Mouse (Mus musculus): ENCODE results near the gene Fezf2.

Fezf2 gene

DNA sequence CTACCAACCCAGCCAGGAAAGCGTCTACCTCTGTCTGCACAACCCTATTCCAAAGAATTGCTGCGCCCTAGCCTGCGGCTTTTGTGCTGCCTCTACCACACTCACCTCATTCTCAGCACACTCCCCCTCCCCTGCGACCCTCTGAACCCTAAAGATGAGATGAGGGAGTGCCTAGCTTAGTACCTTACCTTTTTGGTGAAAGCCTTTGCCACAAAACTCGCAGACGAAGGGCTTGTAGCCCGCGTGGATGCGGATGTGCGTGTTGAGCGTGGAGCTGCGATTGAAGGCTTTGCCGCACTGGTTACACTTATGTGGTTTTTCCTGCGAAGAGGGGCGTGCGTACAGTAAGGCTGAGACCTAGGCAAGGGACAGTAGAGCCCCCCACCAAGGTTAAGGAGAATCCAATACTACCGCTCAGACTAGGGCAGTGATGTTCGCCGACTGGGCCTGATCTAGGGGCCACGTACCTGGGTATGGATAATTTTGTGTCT is 4.5 kb downstream of the Fezf2 start:
- no peak for DNase-seq (ENCODE audit: extremely low spot score, low read depth, low spot score)

GRCm38 (mm10) chr14:12342458-12343131 is 5.4 kb downstream of the Fezf2 start:
- no peak for DNase-seq (ENCODE audit: extremely low spot score, low read depth, low spot score)

DNA sequence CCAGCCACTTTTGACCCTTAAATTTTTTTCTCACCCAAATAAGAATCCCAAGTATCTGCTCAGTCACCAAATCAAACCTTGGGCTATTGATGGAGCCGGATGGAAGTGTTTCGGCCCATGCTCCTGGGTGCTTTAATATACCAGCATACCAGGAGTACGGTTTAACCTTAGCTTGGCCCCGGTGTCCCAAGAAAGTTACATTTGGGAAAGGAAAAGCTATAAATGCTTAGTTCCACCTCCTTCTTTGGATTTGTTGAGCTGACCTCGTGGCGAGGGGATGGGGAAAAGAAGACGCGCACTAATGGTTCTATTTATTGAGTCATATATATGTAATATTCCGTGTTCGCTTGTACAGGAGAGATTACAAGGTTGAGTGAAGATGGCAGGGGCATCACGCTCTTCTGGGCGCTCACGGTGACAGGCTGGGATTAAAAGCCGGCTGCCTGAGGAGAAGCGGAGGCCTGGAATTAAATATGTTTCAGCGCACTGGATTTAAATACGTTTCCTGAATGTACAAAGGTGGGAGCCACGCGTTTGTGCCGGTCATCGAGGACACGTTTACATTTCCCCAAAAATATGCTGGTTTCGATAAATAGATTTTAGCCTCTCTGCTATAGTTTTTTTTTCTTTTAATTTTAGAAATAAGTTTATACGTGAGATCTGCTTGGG is 6.1 kb downstream of the Fezf2 start:
- DNase-seq (ENCODE audit: extremely low spot score, low read depth, low spot score): no peak

GRCm38 (mm10) chr14:12341075-12341788 is 6.8 kb downstream of the Fezf2 start:
- DNase-seq (ENCODE audit: extremely low spot score, low read depth, low spot score): no peak

GRCm38 (mm10) chr14:12340238-12341074 is 7.5 kb downstream of the Fezf2 start:
- no peak for DNase-seq (ENCODE audit: extremely low spot score, low read depth, low spot score)

GRCm38 (mm10) chr14:12338811-12339565 is 9.0 kb downstream of the Fezf2 start:
- DNase-seq (ENCODE audit: extremely low spot score, low read depth, low spot score): no peak

DNA sequence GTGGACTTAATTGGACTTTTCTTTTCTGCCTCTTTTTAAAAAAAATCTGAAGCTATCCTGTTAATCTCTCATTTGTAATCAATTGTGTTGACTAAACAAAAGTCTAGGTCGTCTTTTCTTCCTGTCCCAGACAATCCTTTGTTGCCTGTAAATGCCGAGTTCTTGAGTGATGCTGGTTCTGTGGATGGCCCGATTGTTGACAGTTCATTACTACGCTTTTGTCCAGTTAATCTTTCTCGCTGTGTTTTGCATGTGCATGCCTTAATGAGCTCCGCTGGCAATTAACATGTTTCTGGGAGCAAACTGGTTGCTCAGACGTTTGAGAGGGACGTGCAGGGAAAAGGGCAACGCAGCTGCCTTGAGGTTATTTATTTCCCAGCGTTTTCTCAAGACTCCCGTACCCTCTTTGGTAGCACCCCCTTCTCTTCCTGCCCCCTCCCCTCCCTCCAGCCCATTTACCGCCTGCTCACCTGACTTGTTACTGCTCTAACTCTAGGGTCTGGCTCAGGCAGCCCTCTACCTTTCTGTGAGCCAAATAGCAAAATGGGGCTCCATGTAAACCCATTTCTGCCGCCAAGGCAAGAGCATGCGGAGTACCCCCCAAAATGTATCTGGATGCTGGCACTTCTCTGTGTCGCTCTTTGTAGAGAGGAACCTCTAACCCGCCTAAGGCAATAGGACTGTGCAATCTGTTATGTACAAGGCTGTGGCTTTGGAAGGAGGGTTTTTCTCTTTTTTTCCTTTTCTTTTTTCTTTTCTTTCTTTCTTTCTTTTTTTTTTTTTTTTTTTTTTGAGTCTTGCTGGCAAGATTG is 9.8 kb downstream of the Fezf2 start:
- no peak for DNase-seq (ENCODE audit: extremely low spot score, low read depth, low spot score)

DNA sequence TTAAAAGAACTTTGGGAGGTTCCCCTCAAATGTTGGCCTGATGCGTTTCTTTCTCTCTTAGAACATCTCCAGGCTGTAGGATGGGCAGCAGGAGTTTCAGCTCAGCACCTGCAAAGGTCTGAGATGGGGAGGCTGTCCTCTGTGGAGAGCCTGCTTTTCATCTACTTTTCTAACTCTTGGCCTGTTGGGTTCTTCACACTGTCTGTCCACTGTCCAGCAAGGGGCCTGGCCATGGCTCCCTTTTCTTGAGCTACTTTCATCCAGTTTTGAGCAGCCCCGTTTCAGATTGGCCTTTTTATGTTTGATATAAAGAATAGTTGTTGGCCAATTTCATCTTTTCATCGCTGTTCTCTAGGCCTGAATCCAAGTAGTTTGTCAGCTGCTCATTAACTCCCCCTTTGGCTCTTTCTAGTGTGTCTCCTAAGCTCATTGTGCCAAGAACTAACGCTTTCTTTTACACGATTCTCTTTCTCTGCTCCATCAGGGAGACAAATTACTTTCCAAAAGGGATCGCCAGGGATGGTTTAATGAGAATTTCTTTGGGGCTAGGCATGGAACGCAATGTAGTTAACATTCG is 10.5 kb downstream of the Fezf2 start:
- DNase-seq (ENCODE audit: extremely low spot score, low read depth, low spot score): no peak

GRCm38 (mm10) chr14:12334925-12335324 is 13.1 kb downstream of the Fezf2 start:
- DNase-seq (ENCODE audit: extremely low spot score, low read depth, low spot score): no peak

GRCm38 (mm10) chr14:12333622-12334021 is 14.4 kb downstream of the Fezf2 start:
- DNase-seq (ENCODE audit: extremely low spot score, low read depth, low spot score): no peak

GRCm38 (mm10) chr14:12303106-12303505 is 44.9 kb downstream of the Fezf2 start:
- DNase-seq (ENCODE audit: extremely low spot score, low read depth, low spot score): no peak

DNA sequence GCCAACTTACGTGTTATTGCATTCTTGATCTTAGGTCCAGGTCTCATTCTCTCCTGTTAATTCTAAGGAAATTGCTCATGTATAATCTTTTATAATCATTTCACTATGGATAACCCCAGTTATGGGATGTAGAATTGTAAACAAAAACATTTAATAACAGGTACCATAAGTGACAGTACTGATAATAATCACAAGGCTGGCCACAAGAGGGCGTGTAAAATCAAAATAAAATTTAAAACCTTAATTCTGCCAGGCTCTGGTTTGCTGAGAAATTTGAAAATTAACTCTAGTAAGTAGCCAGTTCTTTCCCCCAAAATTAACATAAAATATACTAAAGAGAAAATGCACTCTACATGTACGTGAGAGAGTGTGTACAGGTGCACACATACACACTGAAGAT is 47.3 kb downstream of the Fezf2 start:
- no peak for DNase-seq (ENCODE audit: extremely low spot score, low read depth, low spot score)

- DNase-seq (ENCODE audit: extremely low spot score, low read depth, low spot score): no peak
Measured at GRCm38 (mm10) chr14:12300275-12300674, 47.7 kb downstream of the Fezf2 start.

GRCm38 (mm10) chr14:12299654-12300053 is 48.3 kb downstream of the Fezf2 start:
- no peak for DNase-seq (ENCODE audit: extremely low spot score, low read depth, low spot score)

DNA sequence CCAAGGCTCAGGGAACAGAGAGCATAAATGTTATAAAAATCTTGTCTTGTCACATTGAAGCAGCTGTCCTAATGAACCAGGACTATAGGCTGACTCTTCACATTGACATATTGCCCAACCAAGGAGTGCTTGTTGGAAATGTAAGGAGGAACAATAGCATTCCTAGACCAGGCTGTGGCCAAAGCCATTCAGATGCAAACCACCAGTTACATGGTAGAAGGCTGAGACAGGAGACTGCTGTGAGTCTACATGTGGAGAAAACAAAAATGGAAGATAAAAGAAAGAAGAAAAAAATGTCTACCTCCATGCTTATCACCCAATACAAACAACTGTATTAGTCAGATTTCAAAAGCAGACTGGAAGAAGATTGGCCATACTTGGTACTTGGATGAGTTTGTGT is 48.8 kb downstream of the Fezf2 start:
- DNase-seq (ENCODE audit: extremely low spot score, low read depth, low spot score): no peak

DNA sequence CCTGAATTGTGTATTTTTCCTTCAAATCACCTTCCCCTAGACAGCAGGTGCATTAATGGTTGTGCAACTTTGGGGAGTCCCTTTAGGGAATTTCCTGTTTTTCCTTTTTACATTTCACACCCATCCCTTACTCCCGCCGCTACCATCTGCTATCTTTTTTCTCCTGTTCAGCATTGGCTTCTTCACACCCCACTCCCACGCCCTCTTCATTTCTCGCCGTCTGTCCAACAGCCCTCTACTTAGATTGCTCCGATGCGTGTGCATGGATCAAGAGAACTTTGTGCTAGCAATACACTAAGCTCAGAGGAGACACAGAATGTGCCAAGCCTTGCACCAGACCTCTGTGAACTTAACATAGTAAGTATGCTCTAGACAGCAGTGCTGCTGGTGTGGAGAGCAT is 51.6 kb downstream of the Fezf2 start:
- DNase-seq (ENCODE audit: extremely low spot score, low read depth, low spot score): no peak

Data from hindlimb bud, embryonic 11.5 days (tissue).